Mouse (Mus musculus) liver, embryonic 14 days (tissue): ENCODE results near the gene Uggt1. TPM values are rescaled to one million over a fixed set of nuclear protein-coding genes. Genes with fewer than 3 reads are reported as not detected.

ENCODE experiments used
- polyA plus RNA-seq: library from polyadenylated mRNA; depleted of rRNA; stranded (reverse); fragments of >200 nt; gene quantifications from 2 replicates; pipeline ENCODE4 v1.2.3, GENCODE M21; 2012; rRNA removed

Gene Uggt1
- polyA plus RNA-seq: 5.7 and 6.5 TPM in 2 replicates

DNA sequence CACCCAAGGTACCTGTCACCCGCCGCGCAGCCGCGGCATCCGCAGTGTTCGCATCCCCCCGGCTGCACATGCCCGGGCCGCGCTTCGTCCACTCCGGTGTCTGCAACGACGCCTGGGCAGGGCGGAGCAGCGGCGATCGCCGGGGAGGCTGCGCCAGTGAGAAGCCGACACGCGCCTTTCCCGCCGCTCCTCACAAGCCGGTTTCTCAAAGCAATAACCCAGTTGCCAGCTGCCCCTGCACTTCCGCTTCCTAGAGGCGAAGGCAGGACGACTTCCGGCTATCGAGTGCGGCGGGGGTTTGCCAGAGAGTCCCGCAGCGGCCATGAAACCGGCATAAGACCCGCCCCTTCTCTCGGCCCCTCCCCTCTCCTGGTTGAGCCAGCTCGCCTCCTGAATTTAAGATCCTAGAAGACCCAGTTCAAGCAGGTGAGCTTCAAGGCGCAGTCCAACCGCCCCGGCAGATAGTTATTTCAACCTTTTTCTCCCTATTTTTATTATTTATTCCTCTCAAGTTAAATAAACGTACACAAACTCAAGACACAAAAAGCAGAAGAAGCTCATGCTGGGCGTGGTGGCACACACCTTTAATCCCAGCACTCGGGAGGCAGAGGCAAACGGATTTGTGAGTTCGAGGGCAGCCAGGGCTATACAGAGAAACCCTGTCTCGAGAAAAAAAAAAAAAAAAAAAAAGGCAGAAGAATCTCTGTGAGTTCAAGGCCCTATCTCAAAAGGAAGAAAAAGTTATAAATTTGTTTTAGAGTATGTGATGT is at the start of gene Uggt1:
Gene Uggt1, minus strand, starts transcription at position 663 of the 770 bp plus-strand sequence.

DNA sequence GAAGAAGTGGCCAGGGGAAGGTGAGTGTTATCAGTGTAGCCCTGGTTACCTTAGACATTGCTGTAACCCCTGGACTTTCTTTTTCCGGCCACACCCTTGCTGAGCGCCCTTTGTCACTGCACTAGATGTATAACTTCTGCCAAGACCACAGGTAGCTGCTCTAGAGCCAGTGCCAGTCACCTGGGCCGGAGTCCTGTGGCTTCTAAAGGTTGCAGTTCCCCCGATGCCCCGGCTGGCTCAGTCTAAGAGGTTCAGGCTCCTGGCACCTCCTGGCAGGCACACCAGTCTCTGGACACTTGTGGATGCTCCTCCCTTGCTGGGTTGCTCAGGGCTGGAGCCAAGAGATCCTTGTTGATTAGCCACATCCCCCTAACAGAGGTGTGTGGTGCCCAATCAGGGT is 29.9 kb upstream of the Uggt1 start, which contains the start of gene Neurl3:
Gene Neurl3, minus strand, starts transcription at position 225 of the 400 bp plus-strand sequence.

Other genes starting within 250 kb of the Uggt1 start
- 25.1 and 29.1 TPM in 2 replicates for gene Hs6st1, start 176.3 kb downstream of the Uggt1 start, polyA plus RNA-seq
- gene Neurl3, start 30.0 kb upstream of the Uggt1 start, polyA plus RNA-seq: 2.3 and 2.8 TPM in 2 replicates
- gene Arid5a, start 63.0 kb upstream of the Uggt1 start, polyA plus RNA-seq: 0.84 and 1.2 TPM in 2 replicates
- gene Kansl3, start 124.5 kb upstream of the Uggt1 start, polyA plus RNA-seq: 10.3 and 11.8 TPM in 2 replicates
- gene Fer1l5, start 127.6 kb upstream of the Uggt1 start, polyA plus RNA-seq: under 0.01 and 0.01 TPM in 2 replicates
- gene Lman2l, start 200.6 kb upstream of the Uggt1 start, polyA plus RNA-seq: 4.6 and 5.6 TPM in 2 replicates
- gene Cnnm4, start 226.9 kb upstream of the Uggt1 start, polyA plus RNA-seq: 0.74 and 0.86 TPM in 2 replicates